Mouse (Mus musculus) heart, adult 11 months (tissue): ENCODE measurements at regions not wholly inside any gene's neighbourhood (a gene's known extent, or its start where the extent isn't known, plus 50 kb on each side); places are given as distances from the start of the nearest gene placed in this dataset.

Experiments used
- DNase-seq: peaks from one replicate; pipeline ENCODE4 v3.0.0; 2022

DNA sequence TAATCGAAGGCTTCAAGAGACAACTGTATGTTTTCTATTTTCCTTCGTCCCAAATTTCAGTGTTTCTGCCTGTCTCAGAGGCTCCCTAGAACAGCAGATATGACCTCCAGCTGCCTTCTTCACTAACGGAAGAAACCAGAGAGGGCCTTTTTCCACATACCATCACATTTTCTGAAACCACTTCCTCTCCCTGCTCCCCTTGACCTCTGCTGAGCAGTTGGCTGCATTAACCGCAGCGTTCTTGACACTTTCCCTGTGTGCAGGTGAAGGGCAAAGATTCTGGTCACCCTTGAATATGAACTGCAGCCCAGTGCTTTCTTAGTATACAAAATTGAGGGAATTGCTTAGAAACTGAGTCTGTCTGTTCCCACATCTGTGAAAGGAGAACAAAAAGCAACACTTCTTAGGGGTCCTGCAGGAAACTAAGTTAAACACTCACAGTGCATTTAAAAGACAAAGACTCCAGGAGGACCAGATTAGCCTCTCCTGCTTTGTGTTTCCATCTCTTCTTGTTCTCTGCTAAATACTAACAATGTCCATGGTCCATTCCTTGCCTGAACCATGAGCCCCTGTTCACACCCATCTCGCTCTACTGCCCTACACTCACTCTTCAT lies 98.4 kb downstream of the Akap11 start:
- DNase-seq = no peak

DNA sequence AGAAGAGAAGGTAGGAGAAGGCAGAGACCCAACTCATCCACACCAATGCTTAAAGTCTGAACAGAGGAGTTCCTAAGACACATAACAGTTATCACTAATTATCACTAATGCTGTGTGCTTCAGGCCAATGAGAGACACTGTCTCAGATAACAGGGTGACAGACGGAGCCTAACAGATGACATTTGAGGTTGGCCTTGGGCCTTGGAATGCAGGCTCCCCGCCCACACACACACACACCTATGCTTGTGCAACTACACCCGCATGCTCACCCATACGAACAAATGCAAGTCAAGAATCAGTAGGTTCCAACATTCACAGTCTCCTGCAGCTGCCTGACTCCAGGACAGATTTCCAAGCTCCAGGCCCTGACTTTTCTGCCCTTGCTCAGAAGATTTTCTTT lies 100.0 kb downstream of the Akap11 start:
- DNase-seq = no peak

DNA sequence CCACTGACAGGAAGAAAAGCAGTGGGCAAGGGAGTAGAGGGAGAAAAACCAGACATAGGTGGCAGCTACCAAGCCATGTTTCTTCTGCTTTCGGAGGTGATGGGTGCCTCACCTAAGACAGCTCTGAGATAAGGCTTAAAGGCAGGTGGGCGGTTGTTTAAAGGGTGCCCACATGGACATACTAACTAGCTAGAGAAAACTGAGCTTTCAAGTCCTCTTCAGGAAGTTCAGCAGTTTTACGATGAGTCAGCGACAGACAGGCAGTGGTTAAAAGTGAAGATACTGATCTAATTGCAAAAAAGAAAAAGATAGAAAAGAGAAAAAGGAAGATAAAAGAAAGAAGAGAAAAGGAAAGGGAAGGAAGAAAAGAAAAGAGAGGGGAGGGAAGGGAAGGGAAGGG lies 100.6 kb downstream of the Akap11 start:
- no peak for DNase-seq

- DNase-seq = no peak
These were observed 101.0 kb downstream of the Akap11 start for GRCm38 (mm10) chr14:78435561-78435960.

- DNase-seq = no peak
These were observed 101.9 kb downstream of the Akap11 start for GRCm38 (mm10) chr14:78434753-78435152.

DNA sequence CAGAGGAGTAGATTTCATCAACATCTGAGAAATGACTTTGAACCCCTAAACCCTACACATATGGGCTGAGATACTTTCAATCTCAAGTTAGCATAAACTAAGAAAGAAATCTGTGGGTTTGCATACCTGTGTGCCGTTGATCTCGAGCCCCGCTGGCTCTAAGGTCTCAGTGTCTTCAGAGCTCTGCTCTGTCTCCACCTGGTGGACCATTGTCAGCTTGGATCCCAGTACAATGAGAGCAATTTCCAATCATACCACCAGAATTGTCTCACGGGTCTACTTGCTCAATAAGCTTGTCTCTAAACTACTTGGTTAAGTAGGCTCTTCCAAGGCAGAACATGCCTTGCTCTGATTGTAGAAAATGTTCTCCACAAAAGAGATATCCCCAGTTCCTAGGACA lies 102.5 kb downstream of the Akap11 start:
- no peak for DNase-seq

DNA sequence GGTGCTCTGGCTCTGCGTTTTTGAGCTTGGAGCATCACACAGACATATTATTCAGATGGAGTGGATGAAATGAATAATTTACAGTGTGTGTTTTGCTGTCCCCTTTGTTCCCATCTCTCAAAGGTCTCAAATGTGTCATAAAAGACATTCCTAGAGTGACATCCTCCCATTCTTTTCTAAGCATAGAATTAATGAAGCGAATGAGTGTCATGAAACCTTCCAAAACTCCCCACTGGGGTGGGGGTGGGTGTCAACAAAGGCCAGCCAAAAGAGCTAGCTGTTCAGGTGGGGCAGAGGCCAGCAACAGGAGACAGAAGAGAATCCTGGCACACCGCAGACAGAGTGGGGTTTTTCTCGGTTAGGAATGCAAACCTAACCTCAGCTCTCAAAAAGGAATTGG lies 104.1 kb downstream of the Akap11 start:
- DNase-seq = no peak

- DNase-seq = no peak
These were observed 104.7 kb downstream of the Akap11 start for GRCm38 (mm10) chr14:78431931-78432330.

GRCm38 (mm10) chr14:78431406-78431805 lies 105.2 kb downstream of the Akap11 start:
- peak; percentile 39 for DNase-seq

- peak; percentile 87 for DNase-seq
These were observed 108.2 kb downstream of the Akap11 start for GRCm38 (mm10) chr14:78428233-78429019.

- no peak for DNase-seq
These were observed 109.5 kb downstream of the Akap11 start for GRCm38 (mm10) chr14:78427062-78427461.

DNA sequence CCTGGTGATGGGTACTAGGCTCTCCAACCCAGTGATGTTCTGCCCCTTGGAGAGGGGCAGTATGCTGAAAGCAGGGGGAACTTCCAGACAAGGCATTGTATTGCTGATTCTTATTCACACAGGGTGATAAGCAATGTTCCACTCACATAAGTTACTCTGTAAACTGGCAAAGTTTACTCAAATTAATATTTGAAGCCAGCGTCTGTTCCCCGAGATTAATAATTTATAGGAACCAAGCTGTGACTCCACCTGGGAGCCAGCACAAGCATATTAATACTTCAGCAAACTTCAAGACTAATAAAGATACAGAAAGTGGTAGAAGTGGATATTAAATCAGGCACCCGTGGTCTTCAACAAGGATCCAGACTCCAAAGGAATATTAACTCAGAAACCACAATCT lies 114.0 kb downstream of the Akap11 start:
- no peak for DNase-seq

GRCm38 (mm10) chr14:78420966-78421365 lies 113.1 kb upstream of the Tnfsf11 start:
- peak; percentile 52 for DNase-seq

- peak; percentile 7 for DNase-seq
These were observed 112.3 kb upstream of the Tnfsf11 start for GRCm38 (mm10) chr14:78420176-78420575.

- peak; percentile 64 for DNase-seq
These were observed 97.7 kb upstream of the Tnfsf11 start for GRCm38 (mm10) chr14:78405568-78405967.

- peak; percentile 83 for DNase-seq
These were observed 90.1 kb upstream of the Tnfsf11 start for GRCm38 (mm10) chr14:78397914-78398313.

GRCm38 (mm10) chr14:78395631-78396030 lies 87.8 kb upstream of the Tnfsf11 start:
- peak; percentile 57 for DNase-seq

- peak; percentile 16 for DNase-seq
These were observed 79.2 kb upstream of the Tnfsf11 start for GRCm38 (mm10) chr14:78387011-78387410.

DNA sequence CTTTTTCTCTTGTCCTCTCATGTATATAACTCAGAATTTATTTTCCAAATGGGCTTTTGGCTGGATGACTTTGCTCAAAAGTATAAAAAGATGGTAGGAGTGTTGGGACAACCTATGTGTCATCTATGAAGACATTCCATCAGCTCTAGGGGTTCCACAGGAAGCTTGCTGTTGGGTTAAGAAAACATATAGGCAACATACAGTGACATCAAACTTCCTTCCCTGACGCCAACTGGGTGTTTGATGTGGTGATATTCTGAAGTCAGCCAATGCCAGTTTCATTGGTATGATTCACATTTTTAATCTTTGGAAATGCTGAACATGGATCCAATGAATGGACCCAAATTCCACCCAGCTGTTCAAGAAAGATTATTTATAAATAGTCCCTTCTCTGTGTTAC lies 76.5 kb upstream of the Tnfsf11 start:
- no peak for DNase-seq

GRCm38 (mm10) chr14:78383256-78383709 lies 75.4 kb upstream of the Tnfsf11 start:
- DNase-seq = peak; percentile 99

DNA sequence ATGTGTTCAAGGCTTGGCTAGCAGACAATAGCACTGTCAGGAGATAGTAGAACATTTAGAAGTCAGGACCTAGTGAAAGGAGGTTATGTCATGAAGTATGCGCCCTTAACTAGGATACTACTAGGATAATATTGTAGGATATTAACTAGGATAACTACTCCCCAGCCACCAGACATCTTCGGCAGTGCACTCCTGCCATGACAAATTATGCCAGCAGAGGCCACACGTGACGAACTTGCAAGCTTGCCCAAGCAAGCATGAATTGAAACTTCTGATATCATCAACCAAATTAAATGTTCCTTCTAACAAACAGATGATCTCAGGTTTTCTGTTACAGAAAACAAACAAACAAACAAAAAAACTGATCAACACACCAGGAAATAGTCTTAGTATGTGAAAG lies 72.2 kb upstream of the Tnfsf11 start:
- DNase-seq = peak; percentile 48

- DNase-seq = peak; percentile 5
These were observed 68.7 kb upstream of the Tnfsf11 start for GRCm38 (mm10) chr14:78376591-78376990.

GRCm38 (mm10) chr14:78375746-78376495 lies 68.1 kb upstream of the Tnfsf11 start:
- peak; percentile 43 for DNase-seq

- DNase-seq = no peak
These were observed 64.3 kb upstream of the Tnfsf11 start for GRCm38 (mm10) chr14:78372102-78372501.
